Mouse (Mus musculus) kidney, postnatal 25 days (tissue): ENCODE results near the gene Col8a2.

Experiments used
- DNase-seq, 2 experiments: peaks; one replicate each; pipeline ENCODE4 v3.0.0; 2021; ENCODE audit warnings: mixed read lengths in 2 of 2

Col8a2 gene

GRCm38 (mm10) chr4:126303877-126304276, 17.3 kb downstream of the Col8a2 start:
- DNase-seq = no peak

GRCm38 (mm10) chr4:126305428-126305827, 18.8 kb downstream of the Col8a2 start:
- no peak for DNase-seq

GRCm38 (mm10) chr4:126306058-126306457, 19.5 kb downstream of the Col8a2 start:
- no peak for DNase-seq

GRCm38 (mm10) chr4:126306827-126307226, 20.2 kb downstream of the Col8a2 start:
- no peak for DNase-seq

GRCm38 (mm10) chr4:126309211-126309921, 22.8 kb downstream of the Col8a2 start:
- peak in 1 of 2 experiments; percentile 55 for DNase-seq

GRCm38 (mm10) chr4:126309922-126310309, 23.3 kb downstream of the Col8a2 start:
- DNase-seq = peak; percentile 88 to 94

GRCm38 (mm10) chr4:126310344-126310743, 23.8 kb downstream of the Col8a2 start:
- DNase-seq = peak in 1 of 2 experiments; percentile 38

- peak in 1 of 2 experiments; percentile 36 for DNase-seq
Measured at GRCm38 (mm10) chr4:126311566-126312200, 25.1 kb downstream of the Col8a2 start.

- peak in 1 of 2 experiments; percentile 45 for DNase-seq
Measured at GRCm38 (mm10) chr4:126313202-126313601, 26.6 kb downstream of the Col8a2 start.

- DNase-seq = peak; percentile 74 to 88
Measured at GRCm38 (mm10) chr4:126314393-126314792, 27.8 kb downstream of the Col8a2 start.

GRCm38 (mm10) chr4:126315931-126316330, 29.3 kb downstream of the Col8a2 start:
- DNase-seq = peak; percentile 68 to 80

- DNase-seq = peak in 1 of 2 experiments; percentile 37
Measured at GRCm38 (mm10) chr4:126316443-126317040, 29.9 kb downstream of the Col8a2 start.

- DNase-seq = no peak
Measured at GRCm38 (mm10) chr4:126319806-126320205, 33.2 kb downstream of the Col8a2 start.

GRCm38 (mm10) chr4:126321111-126321853, 34.7 kb downstream of the Col8a2 start, which contains the start of gene Adprhl2:
Gene Adprhl2, minus strand, starts transcription at chr4:126321703.
- DNase-seq = peak; percentile 97 to 99

- DNase-seq = peak in 1 of 2 experiments; percentile 36
Measured at GRCm38 (mm10) chr4:126321854-126322511, 35.4 kb downstream of the Col8a2 start.

- DNase-seq = peak in 1 of 2 experiments; percentile 37
Measured at GRCm38 (mm10) chr4:126322646-126323045, 36.1 kb downstream of the Col8a2 start.

- DNase-seq = no peak
Measured at GRCm38 (mm10) chr4:126324861-126325260, 38.3 kb downstream of the Col8a2 start.

- DNase-seq = peak in 1 of 2 experiments; percentile 45
Measured at GRCm38 (mm10) chr4:126325281-126325861, 38.8 kb downstream of the Col8a2 start, which contains the start of gene Tekt2. Gene Tekt2, minus strand, starts transcription at chr4:126325688.

GRCm38 (mm10) chr4:126326036-126326435, 39.4 kb downstream of the Col8a2 start:
- DNase-seq = no peak

- DNase-seq = no peak
Measured at GRCm38 (mm10) chr4:126330295-126330694, 43.7 kb downstream of the Col8a2 start.

- DNase-seq = no peak
Measured at GRCm38 (mm10) chr4:126331751-126332150, 45.2 kb downstream of the Col8a2 start.

GRCm38 (mm10) chr4:126332358-126332757, 45.8 kb downstream of the Col8a2 start:
- peak in 1 of 2 experiments; percentile 31 for DNase-seq
